Mouse (Mus musculus) CH12.LX (cell line): ENCODE measurements around the gene Clnk.

ENCODE experiments used
- CHD2 ChIP-seq: IDR thresholded peaks from 2 replicates; pipeline ENCODE4 v1.6.1; 2011; ENCODE audit warnings: low read length, improper control_type of control experiment
- CTCF ChIP-seq, 2 experiments: IDR thresholded peaks in 1 of 2; conservative IDR thresholded peaks in 1 of 2; 2 replicates each; pipeline ENCODE4 v1.5.1; 2011 to 2012; ENCODE audit warnings: low read depth in 2 of 2, low read length in 2 of 2, improper control_type of control experiment in 1 of 2, inconsistent platforms in 1 of 2, mild to moderate bottlenecking in 1 of 2, moderate library complexity in 1 of 2
- E2F4 ChIP-seq: IDR thresholded peaks from 2 replicates; pipeline ENCODE4 v1.6.1; 2011; ENCODE audit warnings: low read depth, low read length, improper control_type of control experiment; ENCODE audit not compliant: insufficient replicate concordance
- MYC ChIP-seq: IDR thresholded peaks from 2 replicates; pipeline ENCODE4 v1.6.1; 2011; ENCODE audit warnings: low read depth, mild to moderate bottlenecking, improper control_type of control experiment, low read length
- POLR2A ChIP-seq: IDR thresholded peaks from 2 replicates; pipeline ENCODE4 v1.6.1; 2011; ENCODE audit warnings: low read depth, mild to moderate bottlenecking, improper control_type of control experiment, low read length
- UBTF ChIP-seq: IDR thresholded peaks from 2 replicates; pipeline ENCODE4 v1.6.1; 2012; ENCODE audit warnings: low read depth, mild to moderate bottlenecking, inconsistent platforms, low read length, improper control_type of control experiment, moderate library complexity

- TF ChIP-seq POLR2A, result no peak
- TF ChIP-seq E2F4, result no peak
- no peak for TF ChIP-seq CTCF (conservative IDR thresholded peaks at IDR 0.05 in 1 of 2, IDR thresholded peaks at IDR 0.05 in 1 of 2; ENCODE audit: low read depth in 2 of 2, low read length in 2 of 2)
- TF ChIP-seq CHD2, result no peak
- no peak for TF ChIP-seq UBTF
- no peak for TF ChIP-seq MYC
Observed at GRCm38 (mm10) chr5:38692859-38693258, 183.8 kb downstream of the Clnk start.
